Mouse (Mus musculus): ENCODE data around the gene Klhl30.

The Klhl30 gene

DNA sequence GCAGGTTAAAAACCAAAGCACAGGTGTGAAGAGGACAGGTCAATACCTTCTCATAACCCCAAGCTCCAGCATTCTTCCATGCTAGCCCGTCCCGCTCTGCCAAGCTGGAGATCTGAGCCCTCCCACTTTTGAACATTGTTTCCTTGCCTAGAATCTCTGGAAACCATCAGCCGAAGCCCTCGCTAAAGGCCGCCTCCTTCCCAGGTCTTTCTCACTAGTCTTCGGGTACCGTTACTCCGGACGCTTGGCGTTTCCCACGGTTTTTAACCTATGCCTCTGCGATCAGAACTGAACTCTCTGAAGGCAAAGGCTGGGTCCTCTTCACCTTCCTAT, 47.1 kb downstream of the Klhl30 start:
- CTCF ChIA-PET = interaction anchor here in 1 of 4 experiments (0.5 kb wide), 1 partner anchor 292 kb away, joined by 3 read pairs; no protein-coding TSS in a partner anchor
- POLR2A ChIA-PET = interaction anchor here in 3 of 4 experiments (0.6 to 2.0 kb wide), 5 partner anchors 9 to 1351 kb away, joined by 3 to 8 read pairs (median 3); partner anchors contain the start of gene Hes6 (in 2 of the 3)

DNA sequence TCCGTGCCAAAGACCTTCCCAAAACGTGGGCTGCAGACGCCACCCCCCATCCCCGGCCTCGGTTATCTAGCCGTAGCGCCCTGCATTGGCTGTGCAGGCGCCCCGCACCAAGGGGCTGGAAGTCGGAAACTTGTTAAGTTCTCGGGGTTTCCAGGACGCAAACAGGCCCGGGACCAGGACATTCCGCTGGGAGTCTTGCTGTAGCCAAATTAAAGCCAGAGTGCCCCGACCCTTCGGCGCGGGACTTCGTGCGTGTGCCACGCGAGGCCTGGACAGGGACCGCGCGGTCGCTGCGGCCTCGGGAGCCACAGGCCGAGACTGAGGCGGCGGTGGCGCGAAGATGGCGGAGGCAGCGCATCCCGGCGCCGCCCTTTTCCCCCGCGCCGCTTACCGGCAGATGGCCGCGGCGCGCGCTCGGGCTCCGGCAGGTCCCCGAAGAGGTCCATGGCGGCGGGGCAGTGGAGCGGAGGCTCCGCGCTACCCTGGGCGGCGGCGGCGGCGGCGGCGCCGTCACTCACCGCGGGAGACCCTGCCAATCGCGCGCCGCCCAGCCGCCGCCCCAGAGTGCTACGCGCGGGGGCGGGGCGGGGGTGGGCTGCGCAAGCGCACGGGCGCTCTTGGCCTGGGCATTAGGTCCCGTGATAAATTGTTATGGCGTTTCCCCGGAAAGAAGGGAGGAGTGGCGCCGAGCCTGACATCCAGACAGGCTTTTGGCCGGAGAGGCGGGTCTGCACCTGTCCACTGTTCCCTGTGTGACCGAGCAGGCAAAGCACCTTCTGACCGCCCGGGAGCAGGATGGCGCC, 47.6 kb downstream of the Klhl30 start, which contains the start of gene Ilkap:
Gene Ilkap (minus strand): TSS at position 556 of the 803 bp plus-strand sequence.
- ChIA-PET CTCF (interaction anchor here in 1 of 4 experiments (0.5 kb wide), 1 partner anchor 292 kb away, joined by 3 read pairs; no protein-coding TSS in a partner anchor), POLR2A (interaction anchor here in 3 of 4 experiments (0.8 to 2.0 kb wide), 8 partner anchors 10 to 147 kb away, joined by 3 to 13 read pairs (median 4); partner anchors contain the start of gene Hes6 (in 2 of the 3))

DNA sequence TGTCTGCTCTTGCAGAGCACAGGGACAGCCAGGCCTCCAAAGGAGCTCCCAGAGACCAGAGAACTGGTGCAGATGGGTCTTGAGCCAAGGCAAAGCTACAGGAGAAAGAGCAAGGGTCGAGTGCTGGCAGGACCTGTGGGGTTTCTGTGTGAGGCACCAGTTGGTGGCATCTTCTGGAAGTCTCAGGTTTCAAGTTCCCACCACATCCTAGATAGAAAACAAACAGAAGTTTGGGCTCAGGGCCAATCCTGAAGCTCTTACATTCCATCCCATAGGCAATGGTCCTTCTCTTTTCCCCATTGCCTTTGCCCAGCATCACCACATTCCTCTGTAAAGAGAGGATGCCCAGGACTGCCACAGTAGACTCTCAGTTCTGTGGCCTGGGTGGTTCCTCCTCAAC, 54.2 kb downstream of the Klhl30 start:
- CTCF ChIA-PET = no interaction called here
- POLR2A ChIA-PET = interaction anchor here in 2 of 4 experiments (1.9 to 2.1 kb wide), 3 partner anchors 7 to 9 kb away, joined by 5 to 11 read pairs (median 6); partner anchors contain the start of gene Hes6 (in 2 of the 2)

DNA sequence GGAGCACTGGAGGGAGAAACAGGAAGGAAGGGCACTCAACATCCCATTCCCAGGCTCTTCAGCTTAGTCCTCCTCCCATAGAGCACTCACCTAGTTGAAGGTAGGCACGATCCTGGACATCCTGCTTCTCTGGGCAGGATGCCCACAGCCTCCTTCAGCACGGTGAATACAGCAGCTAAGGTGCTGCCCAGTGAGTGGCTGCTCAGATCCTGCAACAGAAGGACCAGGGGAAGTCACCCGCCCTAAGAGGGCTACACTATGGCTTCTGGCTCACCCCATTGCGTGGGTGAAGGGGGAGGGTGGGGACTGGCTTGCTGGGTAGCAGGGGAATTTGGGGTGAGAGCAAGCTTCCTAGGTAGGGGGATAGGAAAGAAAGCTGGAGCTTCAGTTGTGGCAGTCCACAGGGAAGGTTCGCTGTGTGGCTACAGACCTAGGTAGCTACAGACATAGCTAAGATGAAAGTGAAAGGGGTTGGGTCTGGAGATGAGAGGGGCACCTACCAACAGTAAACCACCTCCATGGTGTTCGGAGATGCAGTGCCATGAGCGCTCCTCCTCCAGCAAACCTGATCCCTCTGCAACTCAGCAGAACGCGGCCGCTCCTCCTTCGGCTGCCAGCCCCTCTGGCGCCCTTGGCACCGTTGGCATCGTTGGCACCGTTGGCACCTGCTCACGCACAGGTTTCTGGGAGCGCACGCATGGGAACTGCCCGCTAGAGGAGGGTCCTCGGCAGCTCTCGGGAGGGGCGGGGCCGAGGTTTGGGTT, 54.8 kb downstream of the Klhl30 start:
- ChIA-PET CTCF (no interaction called here), POLR2A (interaction anchor here in 2 of 4 experiments (1.9 kb wide), 2 partner anchors 8 kb away, joined by 6 to 11 read pairs; partner anchors contain the start of gene Hes6 (in 2 of the 2))

DNA sequence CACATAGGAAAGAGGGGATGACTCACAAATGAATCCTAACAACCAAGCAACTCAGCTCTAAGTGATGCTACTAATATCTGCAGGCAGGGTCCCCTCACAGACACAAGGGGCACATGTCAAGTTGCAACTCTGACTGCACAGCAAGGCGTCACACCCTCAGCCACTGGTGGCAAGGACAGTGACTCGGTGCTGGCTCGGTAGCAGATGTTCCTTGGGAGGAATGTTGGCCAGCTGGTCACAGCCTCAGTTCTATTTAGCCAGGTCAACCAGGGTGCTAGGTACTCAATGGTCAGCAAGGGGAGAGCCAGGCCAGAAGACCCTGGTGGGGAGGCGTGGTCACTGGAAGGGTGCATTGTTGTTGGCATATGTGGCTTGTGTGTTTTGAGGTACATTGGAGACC, 57.0 kb downstream of the Klhl30 start:
- POLR2A ChIA-PET = interaction anchor here in 2 of 4 experiments (1.4 to 2.3 kb wide), 3 partner anchors 9 to 22 kb away, joined by 3 to 6 read pairs (median 5); no protein-coding TSS in a partner anchor

DNA sequence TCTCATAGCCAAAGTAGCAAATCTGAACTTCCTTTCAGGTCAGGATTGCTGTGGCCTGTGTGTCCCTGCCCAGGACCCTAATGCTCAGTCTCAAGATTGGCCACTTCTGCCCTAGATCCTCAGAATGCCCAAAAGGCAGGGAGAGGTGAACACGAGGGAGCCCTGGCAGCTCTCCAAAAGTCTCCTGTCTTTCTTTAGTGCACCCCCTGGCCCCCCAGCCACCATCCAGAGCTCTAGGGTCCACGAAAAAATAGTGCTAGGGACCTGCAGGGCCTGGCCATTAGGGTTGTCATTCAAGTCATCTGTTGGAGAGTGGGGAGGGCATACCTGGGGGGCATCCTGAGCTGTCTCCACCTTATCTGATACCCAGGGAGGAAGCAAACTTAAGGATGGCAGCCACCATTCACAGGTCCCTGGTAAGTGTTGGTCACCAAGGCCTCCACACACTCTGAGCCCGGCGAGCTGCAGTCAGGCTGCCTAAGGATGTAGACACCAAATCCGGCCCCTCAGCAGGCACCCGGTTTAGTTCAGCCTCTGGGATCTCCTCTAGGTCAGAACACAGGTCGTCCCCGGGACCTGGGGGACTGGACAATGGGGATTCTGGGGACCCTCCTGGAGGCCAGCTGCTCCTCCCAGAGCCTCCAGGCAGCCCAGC, 60.9 kb downstream of the Klhl30 start:
- ChIA-PET POLR2A (interaction anchor here in 3 of 4 experiments (0.8 to 3.6 kb wide), 11 partner anchors 8 to 551 kb away, joined by 3 to 25 read pairs (median 5); partner anchors contain the start of genes Ilkap (in 2 of the 3) and Erfe (in 1 of the 3)), CTCF (interaction anchor here in 1 of 4 experiments (0.5 kb wide), 1 partner anchor 183 kb away, joined by 3 read pairs; no protein-coding TSS in a partner anchor)

More for the DNA sequence above, 57.0 kb downstream of the Klhl30 start:
- CTCF ChIA-PET = no interaction called here

Data from embryonic stem cell, embryonic (primary cell).